Mouse (Mus musculus) megakaryocyte-erythroid progenitor cell, adult 5 weeks (primary cell): ENCODE data around the gene Emd. TPM values are rescaled to one million over a fixed set of nuclear protein-coding genes. Genes with fewer than 3 reads are reported as not detected.

Experiments used
- polyA plus RNA-seq: library from polyadenylated mRNA; stranded (reverse); fragments of >175 nt; gene quantifications from 2 replicates; pipeline ENCODE4 v1.2.3, GENCODE M21; 2012

Gene Emd
- 42.2 TPM in 2 replicates for polyA plus RNA-seq

GRCm38 (mm10) chrX:74254153-74254887 lies at the start of gene Emd:
TSS of gene Emd (plus strand) at chrX:74254687.

GRCm38 (mm10) chrX:74249615-74250014 lies 4.9 kb upstream of the Emd start, which contains the start of gene Flna:
TSS of gene Flna (minus strand) at chrX:74249820.

GRCm38 (mm10) chrX:74270062-74270901 lies 15.8 kb downstream of the Emd start, which contains the start of gene Rpl10:
TSS of gene Rpl10 (plus strand) at chrX:74270812.

GRCm38 (mm10) chrX:74281732-74282394 lies 27.4 kb downstream of the Emd start, which contains the start of the genes Taz and Dnase1l1:
TSS of gene Taz (plus strand) at chrX:74281912.
TSS of gene Dnase1l1 (minus strand) at chrX:74282337.

GRCm38 (mm10) chrX:74296538-74297448 lies 42.3 kb downstream of the Emd start, which contains the start of gene Atp6ap1:
TSS of gene Atp6ap1 (plus strand) at chrX:74297097.

GRCm38 (mm10) chrX:74304867-74305700 lies 50.6 kb downstream of the Emd start, which contains the start of gene Gdi1:
TSS of gene Gdi1 (plus strand) at chrX:74304998.

Other genes starting within 250 kb of the Emd start
- 427 and 510 TPM in 2 replicates for gene Irak1, start 230.8 kb upstream of the Emd start, polyA plus RNA-seq
- gene Opn1mw, start 127.2 kb upstream of the Emd start, polyA plus RNA-seq: not detected in 2 replicates
- 33.5 and 42.0 TPM in 2 replicates for gene Mecp2, start 119.3 kb upstream of the Emd start, polyA plus RNA-seq
- not detected in 2 replicates for gene Tex28, start 86.8 kb upstream of the Emd start, polyA plus RNA-seq
- not detected in 2 replicates for gene Tktl1, start 77.4 kb upstream of the Emd start, polyA plus RNA-seq
- gene Flna, start 4.9 kb upstream of the Emd start, polyA plus RNA-seq: 125 and 148 TPM in 2 replicates
- 1,371 and 1,458 TPM in 2 replicates for gene Rpl10, start 16.1 kb downstream of the Emd start, polyA plus RNA-seq
- gene Taz, start 27.2 kb downstream of the Emd start, polyA plus RNA-seq: 34.8 and 36.9 TPM in 2 replicates
- gene Dnase1l1, start 27.6 kb downstream of the Emd start, polyA plus RNA-seq: 0.47 and 1.2 TPM in 2 replicates
- 15.5 and 20.0 TPM in 2 replicates for gene Atp6ap1, start 42.4 kb downstream of the Emd start, polyA plus RNA-seq
- 35.5 and 48.6 TPM in 2 replicates for gene Gdi1, start 50.3 kb downstream of the Emd start, polyA plus RNA-seq
- 34.9 and 43.8 TPM in 2 replicates for gene Fam50a, start 58.3 kb downstream of the Emd start, polyA plus RNA-seq
- 4.6 and 6.7 TPM in 2 replicates for gene Plxna3, start 74.4 kb downstream of the Emd start, polyA plus RNA-seq
- gene Lage3, start 98.9 kb downstream of the Emd start, polyA plus RNA-seq: 5.9 and 6.9 TPM in 2 replicates
- 31.2 and 32.6 TPM in 2 replicates for gene Ubl4a, start 118.5 kb downstream of the Emd start, polyA plus RNA-seq
- 4.5 and 5.4 TPM in 2 replicates for gene Slc10a3, start 118.7 kb downstream of the Emd start, polyA plus RNA-seq
- 6.1 and 7.7 TPM in 2 replicates for gene Fam3a, start 138.6 kb downstream of the Emd start, polyA plus RNA-seq
- gene Ikbkg, start 138.6 kb downstream of the Emd start, polyA plus RNA-seq: 9.2 and 10.3 TPM in 2 replicates
- gene G6pdx, start 174.5 kb downstream of the Emd start, polyA plus RNA-seq: 19.5 and 27.3 TPM in 2 replicates
- not detected in 2 replicates for gene Gm6880, start 226.7 kb downstream of the Emd start, polyA plus RNA-seq